Mouse (Mus musculus): ENCODE results near the gene Dqx1. TPM values are rescaled to one million over a fixed set of nuclear protein-coding genes. Genes with fewer than 3 reads are reported as not detected.

Dqx1 gene
- total RNA-seq, 4 experiments from 2014 or later: 2.6 to 6.3 (median 4.1) TPM

- DNase-seq: peak; percentile 74
Measured at GRCm38 (mm10) chr6:83108762-83109668, 51.4 kb downstream of the Dqx1 start, which contains the start of gene Mrpl53. TSS of gene Mrpl53 (plus strand) at chr6:83109040.

GRCm38 (mm10) chr6:83111510-83112136 lies 54.0 kb downstream of the Dqx1 start:
- no peak for DNase-seq

- peak; percentile 91 for DNase-seq
Measured at GRCm38 (mm10) chr6:83115011-83115671, 57.5 kb downstream of the Dqx1 start, which contains the start of gene Mogs. TSS of gene Mogs (plus strand) at chr6:83115496.

GRCm38 (mm10) chr6:83115682-83116372 lies 58.2 kb downstream of the Dqx1 start:
- no peak for DNase-seq

- no peak for DNase-seq
Measured at GRCm38 (mm10) chr6:83116373-83117164, 58.9 kb downstream of the Dqx1 start.

Small RNA genes within 50 kb of the gene (microRNA-seq; reads per million reads assigned to microRNA genes)
- gene Mir3470a (0 reads per million in 2 experiments), gene Mir7040 (0 to 0.17 reads per million in 2 experiments)

Other genes starting within 250 kb of the Dqx1 start
- gene Sema4f, start 118.1 kb upstream of the Dqx1 start, total RNA-seq (2022): 1 to 10 TPM in 3 of 4 experiments, under 1 TPM in 1; 0.96 to 2.5 (median 1.4) TPM
- gene M1ap, start 110.9 kb upstream of the Dqx1 start, total RNA-seq (2022): not detected
- 10 to 100 TPM; 12.7 to 13.8 (median 13.4) TPM for gene Dok1, start 24.4 kb upstream of the Dqx1 start, total RNA-seq (2022)
- gene Loxl3, start 23.7 kb upstream of the Dqx1 start, total RNA-seq (2022): 1 to 10 TPM; 2.2 to 4.8 (median 4.1) TPM
- 100 to 1,000 TPM; 184 to 207 (median 192) TPM for gene Aup1, start 3.3 kb upstream of the Dqx1 start, total RNA-seq (2022)
- 10 to 100 TPM; 50.7 to 69.4 (median 61.0) TPM for gene Htra2, start 2.6 kb upstream of the Dqx1 start, total RNA-seq (2022)
- 10 to 100 TPM in 3 of 4 experiments, 1 to 10 TPM in 1; 7.9 to 19.1 (median 13.3) TPM for gene Tlx2, start 12.4 kb downstream of the Dqx1 start, total RNA-seq (2022)
- 10 to 100 TPM; 50.4 to 79.1 (median 66.0) TPM for gene Pcgf1, start 20.0 kb downstream of the Dqx1 start, total RNA-seq (2022)
- 10 to 100 TPM; 16.7 to 24.9 (median 19.6) TPM for gene Lbx2, start 28.5 kb downstream of the Dqx1 start, total RNA-seq (2022)
- gene Ccdc142, start 43.8 kb downstream of the Dqx1 start, total RNA-seq (2022): 10 to 100 TPM in 2 of 4 experiments, 1 to 10 TPM in 2; 5.3 to 14.2 (median 9.7) TPM
- 10 to 100 TPM in 2 of 4 experiments, 1 to 10 TPM in 2; 5.9 to 14.3 (median 10.1) TPM for gene Gm42688, start 43.8 kb downstream of the Dqx1 start, total RNA-seq (2022)
- gene Mrpl53, start 51.2 kb downstream of the Dqx1 start, total RNA-seq (2022): 100 to 1,000 TPM in 1 of 4 experiments, 10 to 100 TPM in 3; 81.6 to 113 (median 89.5) TPM
- gene Mogs, start 57.7 kb downstream of the Dqx1 start, total RNA-seq (2022): 10 to 100 TPM; 45.9 to 91.9 (median 62.8) TPM
- gene Wbp1, start 63.7 kb downstream of the Dqx1 start, total RNA-seq (2022): 100 to 1,000 TPM; 100 to 106 (median 105) TPM
- gene Ino80b, start 67.6 kb downstream of the Dqx1 start, total RNA-seq (2022): 10 to 100 TPM; 24.9 to 32.3 (median 28.0) TPM
- 10 to 100 TPM; 16.4 to 34.0 (median 19.9) TPM for gene Rtkn, start 77.6 kb downstream of the Dqx1 start, total RNA-seq (2022)
- 1 to 10 TPM; 3.2 to 6.3 (median 5.3) TPM for gene Wdr54, start 98.6 kb downstream of the Dqx1 start, total RNA-seq (2022)
- gene 1700003E16Rik, start 98.6 kb downstream of the Dqx1 start, total RNA-seq (2022): 1 to 10 TPM; 1.2 to 2.6 (median 1.9) TPM
- 100 to 1,000 TPM; 145 to 192 (median 162) TPM for gene Dctn1, start 108.1 kb downstream of the Dqx1 start, total RNA-seq (2022)
- gene Slc4a5, start 162.0 kb downstream of the Dqx1 start, total RNA-seq (2022): under 1 TPM; 0.05 to 0.09 (median 0.08) TPM

All from adrenal gland, adult 8-10 months (tissue).